Mouse (Mus musculus): Measurements from ENCODE around the gene Dnaja2. TPM values are rescaled to one million over a fixed set of nuclear protein-coding genes. Genes with fewer than 3 reads are reported as not detected.

Gene Dnaja2
- polyA plus RNA-seq, 1 experiment from 2014 or later = 169 TPM

DNA sequence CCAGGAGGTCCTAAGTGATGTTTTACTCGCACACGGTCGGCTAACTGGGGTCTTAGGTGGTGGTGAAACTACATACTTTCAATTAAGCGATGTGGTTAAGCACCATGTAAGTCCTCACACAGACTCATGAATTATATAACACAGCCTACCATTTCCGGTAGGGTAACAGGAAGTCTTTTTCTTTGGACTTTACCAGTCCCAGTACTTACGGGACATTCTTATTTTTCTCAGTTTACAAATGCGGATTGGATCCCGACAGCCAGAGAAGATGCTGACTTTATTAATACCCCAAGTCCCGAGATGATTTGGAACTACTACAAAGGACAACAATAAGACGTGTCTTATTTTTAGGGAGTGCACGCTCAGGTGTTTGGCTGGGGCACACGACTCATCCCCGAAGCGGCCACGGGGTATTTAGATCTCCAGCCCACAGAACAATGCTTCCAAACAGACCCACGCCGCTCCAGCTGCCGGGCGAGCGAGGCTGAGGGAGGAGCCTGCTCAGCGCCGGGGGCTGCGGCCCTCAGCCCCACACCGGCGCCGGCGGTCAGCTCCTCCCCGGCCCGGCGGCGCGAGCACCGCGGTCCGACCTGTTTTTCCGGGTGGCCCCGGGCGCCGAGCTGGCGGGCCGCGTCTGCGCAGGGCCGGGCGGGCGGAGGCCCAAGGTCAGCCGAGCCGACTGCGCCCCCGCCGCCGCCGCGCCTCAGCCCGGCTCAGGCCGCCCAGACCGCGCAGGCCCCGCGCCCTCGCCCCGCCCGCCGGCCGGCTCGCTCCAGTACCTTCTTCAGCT lies 558 bp downstream of the Dnaja2 start:
- Histone ChIP-seq H3K4me1 (replicated peaks) (peaks cover 3% of the 10 kb centered on the region), H3K4me2 (peak overlapping the region; percentile 74), H3K9me3 (no peaks in the 10 kb centered on the region), H3K36me3 (peaks cover 34% of the 10 kb centered on the region), H3K27ac (peak overlapping the region; percentile 88), H3K4me3 (replicated peaks) (peak overlapping the region; percentile 84), H3K9ac (replicated peaks) (peak overlapping the region; percentile 95), H3K27me3 (no peaks in the 10 kb centered on the region)
- ATAC-seq (ENCODE audit: insufficient number of reproducible peaks, insufficient read depth, low FRiP score, low TSS enrichment, low read depth) = peak; percentile 92
- WGBS = under 1% methylated on average over 65 of the region's 66 CpGs

DNA sequence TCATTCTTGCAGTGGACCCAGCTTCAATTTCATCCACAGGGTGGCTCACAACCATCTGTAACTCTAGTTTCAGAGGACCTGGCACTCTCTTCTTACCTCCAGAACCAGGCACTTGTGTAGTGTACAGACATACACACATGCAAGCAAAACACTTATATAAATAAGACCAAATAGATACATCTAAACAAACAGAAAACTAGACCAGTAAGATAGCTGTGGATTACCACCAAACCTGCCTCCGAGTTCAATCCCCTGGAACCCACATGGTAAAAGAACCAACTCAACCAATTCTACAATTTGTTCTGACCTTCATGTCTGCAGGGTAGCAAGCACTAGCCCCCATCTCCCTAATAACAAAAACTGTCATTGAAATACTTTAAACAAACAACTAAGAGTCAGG lies 3.2 kb downstream of the Dnaja2 start:
- no peak overlapping the region for H3K9ac ChIP-seq (replicated peaks)
- 90% methylated on average over 1 of the region's 1 CpGs for WGBS
- H3K4me3 ChIP-seq (replicated peaks) = no peak overlapping the region
- no peak for ATAC-seq (ENCODE audit: insufficient number of reproducible peaks, insufficient read depth, low FRiP score, low TSS enrichment, low read depth)
- no peak overlapping the region for H3K27ac ChIP-seq
- no peaks in the 10 kb centered on the region for H3K27me3 ChIP-seq
- H3K36me3 ChIP-seq = peaks cover 61% of the 10 kb centered on the region
- no peak overlapping the region for H3K4me2 ChIP-seq
- peaks cover 3% of the 10 kb centered on the region; the same call in 1 of the 2 replicates for H3K4me1 ChIP-seq (replicated peaks)
- H3K9me3 ChIP-seq = no peaks in the 10 kb centered on the region

DNA sequence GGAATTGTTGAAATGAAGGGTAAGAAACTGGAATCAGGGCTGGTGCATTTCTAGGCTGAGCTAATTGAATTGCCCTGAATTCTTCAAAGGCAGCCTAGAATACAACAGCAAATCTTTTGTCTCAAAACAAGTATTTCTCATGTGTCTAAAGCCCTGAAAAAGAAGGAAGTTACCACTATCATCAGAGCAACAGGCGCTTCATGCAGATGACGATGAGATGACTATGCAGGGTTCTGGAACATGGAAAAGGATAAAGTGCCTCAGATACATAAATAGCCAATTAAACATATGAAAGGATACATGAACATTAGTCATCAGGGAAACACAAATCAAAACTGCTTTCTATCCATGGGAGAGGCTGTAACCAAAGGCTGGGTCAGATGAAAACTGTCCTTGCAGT lies 18.8 kb downstream of the Dnaja2 start:
- no peaks in the 10 kb centered on the region for H3K4me1 ChIP-seq (replicated peaks)
- no peaks in the 10 kb centered on the region for H3K9me3 ChIP-seq
- no peak overlapping the region for H3K4me2 ChIP-seq
- H3K36me3 ChIP-seq = peaks cover 74% of the 10 kb centered on the region
- WGBS = 94% methylated on average over 2 of the region's 2 CpGs
- H3K4me3 ChIP-seq (replicated peaks) = no peak overlapping the region
- no peak for ATAC-seq (ENCODE audit: insufficient number of reproducible peaks, insufficient read depth, low FRiP score, low TSS enrichment, low read depth)
- H3K9ac ChIP-seq (replicated peaks) = no peak overlapping the region
- no peak overlapping the region for H3K27ac ChIP-seq
- no peaks in the 10 kb centered on the region for H3K27me3 ChIP-seq

DNA sequence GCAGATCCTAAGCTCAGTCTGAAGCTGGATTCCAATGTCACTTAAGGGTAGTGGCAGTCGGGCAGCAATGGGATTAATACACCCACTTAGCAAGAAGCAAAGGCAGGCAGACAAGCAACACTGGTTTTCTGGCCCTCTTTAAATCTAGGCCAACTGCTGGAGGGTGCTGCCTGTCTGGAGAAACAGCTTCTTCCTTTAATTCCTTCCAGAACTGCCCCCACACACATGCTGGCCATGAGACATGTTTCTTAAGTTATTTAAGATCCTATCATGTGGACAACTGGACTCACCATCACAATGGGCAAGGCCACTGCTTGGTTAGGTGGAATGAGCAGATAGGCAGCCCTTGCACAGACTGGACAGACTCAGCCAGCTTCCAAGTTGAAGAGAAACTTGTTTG lies 21.0 kb downstream of the Dnaja2 start:
- H3K36me3 ChIP-seq = peaks cover 62% of the 10 kb centered on the region

DNA sequence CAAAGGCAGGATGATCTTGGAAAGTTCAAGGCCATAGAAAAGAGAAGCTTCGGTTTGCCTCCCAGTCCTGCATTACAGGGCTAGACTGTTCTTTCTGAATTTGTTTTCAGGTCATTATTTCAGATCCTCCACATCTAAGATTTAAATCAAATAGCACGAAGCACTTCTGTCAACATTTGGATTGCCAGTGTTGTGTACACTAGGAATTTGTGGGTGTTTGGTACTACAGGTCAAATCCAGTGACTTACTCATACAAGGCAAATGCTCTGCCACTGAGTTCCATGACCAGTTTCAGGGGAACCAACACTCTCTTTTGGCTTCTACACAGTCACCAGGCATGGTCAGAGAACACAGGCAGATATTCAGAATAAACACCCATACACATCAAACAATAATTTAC lies 21.7 kb downstream of the Dnaja2 start:
- H3K9me3 ChIP-seq = no peaks in the 10 kb centered on the region; the same call in 1 of the 2 replicates
- H3K4me2 ChIP-seq = no peak overlapping the region
- ATAC-seq (ENCODE audit: insufficient number of reproducible peaks, insufficient read depth, low FRiP score, low TSS enrichment, low read depth) = no peak
- no peaks in the 10 kb centered on the region for H3K4me1 ChIP-seq (replicated peaks)
- no peak overlapping the region for H3K27ac ChIP-seq
- H3K9ac ChIP-seq (replicated peaks) = no peak overlapping the region
- no peaks in the 10 kb centered on the region for H3K27me3 ChIP-seq
- WGBS = 92% methylated on average over 2 of the region's 2 CpGs
- H3K4me3 ChIP-seq (replicated peaks) = no peak overlapping the region
- H3K36me3 ChIP-seq = peaks cover 57% of the 10 kb centered on the region

More for the DNA sequence above, 21.0 kb downstream of the Dnaja2 start:
- no peaks in the 10 kb centered on the region; the same call in 1 of the 2 replicates for H3K9me3 ChIP-seq
- no peak overlapping the region for H3K27ac ChIP-seq
- H3K4me3 ChIP-seq (replicated peaks) = no peak overlapping the region
- H3K4me2 ChIP-seq = no peak overlapping the region
- H3K9ac ChIP-seq (replicated peaks) = no peak overlapping the region
- ATAC-seq (ENCODE audit: insufficient number of reproducible peaks, insufficient read depth, low FRiP score, low TSS enrichment, low read depth) = no peak
- no peaks in the 10 kb centered on the region for H3K4me1 ChIP-seq (replicated peaks)
- WGBS = 82% methylated on average over 1 of the region's 1 CpGs
- no peaks in the 10 kb centered on the region for H3K27me3 ChIP-seq

DNA sequence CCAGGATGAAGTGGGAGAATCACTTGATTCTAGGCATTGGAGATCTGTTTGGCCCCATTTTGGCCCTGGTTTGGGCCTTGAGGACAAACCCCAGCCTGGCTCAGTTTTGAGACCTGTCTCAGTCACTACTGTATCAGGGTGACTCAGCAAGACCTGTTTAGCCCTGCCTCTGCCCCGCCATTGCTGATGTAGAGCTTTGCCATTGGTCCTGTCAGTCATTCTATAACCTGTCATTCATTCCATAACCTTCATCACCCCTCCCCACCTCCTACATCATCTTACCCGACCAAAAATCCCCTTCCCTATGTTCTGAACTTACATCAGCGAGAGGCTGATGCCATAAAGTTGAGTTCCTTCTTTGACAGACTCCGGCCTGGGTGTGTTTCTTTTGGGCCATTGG lies 22.3 kb downstream of the Dnaja2 start:
- Histone ChIP-seq H3K4me3 (replicated peaks) (no peak overlapping the region), H3K9ac (replicated peaks) (no peak overlapping the region), H3K27ac (no peak overlapping the region), H3K4me1 (replicated peaks) (no peaks in the 10 kb centered on the region), H3K4me2 (no peak overlapping the region), H3K9me3 (no peaks in the 10 kb centered on the region; the same call in 1 of the 2 replicates), H3K36me3 (peaks cover 51% of the 10 kb centered on the region), H3K27me3 (no peaks in the 10 kb centered on the region)
- no peak for ATAC-seq (ENCODE audit: insufficient number of reproducible peaks, insufficient read depth, low FRiP score, low TSS enrichment, low read depth)
- 87% methylated on average over 4 of the region's 4 CpGs for WGBS

DNA sequence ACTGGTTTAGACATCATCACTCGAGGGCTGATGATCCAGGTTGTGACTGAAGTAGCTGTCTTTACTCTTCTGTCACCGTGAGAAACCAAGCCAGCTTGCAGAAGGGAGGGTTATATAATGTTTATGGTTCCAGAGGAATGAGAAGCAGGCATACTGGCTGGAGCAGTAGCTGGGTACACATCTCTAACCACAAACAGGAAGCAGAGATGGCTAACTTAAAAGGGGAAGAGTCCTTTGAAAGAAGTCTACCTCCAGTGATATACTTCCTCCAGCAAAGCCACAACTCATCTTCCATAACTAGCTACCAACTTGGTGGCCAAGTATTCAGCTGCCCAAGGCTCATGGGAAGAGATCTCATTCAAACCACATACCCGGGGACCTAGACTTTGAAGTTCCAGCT lies 23.7 kb downstream of the Dnaja2 start:
- Histone ChIP-seq H3K36me3 (peaks cover 46% of the 10 kb centered on the region), H3K4me3 (replicated peaks) (no peak overlapping the region), H3K4me2 (no peak overlapping the region), H3K27me3 (no peaks in the 10 kb centered on the region), H3K9ac (replicated peaks) (no peak overlapping the region), H3K4me1 (replicated peaks) (no peaks in the 10 kb centered on the region), H3K27ac (no peak overlapping the region), H3K9me3 (no peaks in the 10 kb centered on the region; the same call in 1 of the 2 replicates)
- WGBS = 79% methylated on average over 3 of the region's 3 CpGs
- ATAC-seq (ENCODE audit: insufficient number of reproducible peaks, insufficient read depth, low FRiP score, low TSS enrichment, low read depth) = no peak

DNA sequence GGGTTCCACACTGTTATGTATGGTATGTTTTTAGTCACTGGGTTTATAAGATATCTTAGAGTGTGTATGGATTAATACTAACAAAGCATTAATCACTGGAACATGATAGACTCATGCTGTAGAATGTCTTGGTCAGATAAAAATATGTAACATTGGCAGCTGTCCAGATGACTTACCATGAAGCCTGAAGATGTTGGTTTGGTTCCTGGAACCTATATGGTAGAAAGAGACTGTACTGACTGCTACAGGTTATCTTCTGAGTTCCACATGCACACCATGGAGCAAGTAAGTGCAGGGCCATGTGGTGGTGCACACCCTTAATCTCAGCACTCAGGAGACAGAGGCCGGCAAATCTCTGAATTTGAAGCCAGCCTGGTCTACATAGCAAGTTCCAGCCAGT lies 24.4 kb downstream of the Dnaja2 start:
- ATAC-seq (ENCODE audit: insufficient number of reproducible peaks, insufficient read depth, low FRiP score, low TSS enrichment, low read depth) = no peak
- Histone ChIP-seq H3K27ac (no peak overlapping the region), H3K4me3 (replicated peaks) (no peak overlapping the region), H3K27me3 (no peaks in the 10 kb centered on the region), H3K4me1 (replicated peaks) (no peaks in the 10 kb centered on the region), H3K9ac (replicated peaks) (no peak overlapping the region), H3K4me2 (no peak overlapping the region), H3K36me3 (peaks cover 45% of the 10 kb centered on the region), H3K9me3 (no peaks in the 10 kb centered on the region; the same call in 1 of the 2 replicates)
- WGBS = 97% methylated on average over 1 of the region's 1 CpGs

DNA sequence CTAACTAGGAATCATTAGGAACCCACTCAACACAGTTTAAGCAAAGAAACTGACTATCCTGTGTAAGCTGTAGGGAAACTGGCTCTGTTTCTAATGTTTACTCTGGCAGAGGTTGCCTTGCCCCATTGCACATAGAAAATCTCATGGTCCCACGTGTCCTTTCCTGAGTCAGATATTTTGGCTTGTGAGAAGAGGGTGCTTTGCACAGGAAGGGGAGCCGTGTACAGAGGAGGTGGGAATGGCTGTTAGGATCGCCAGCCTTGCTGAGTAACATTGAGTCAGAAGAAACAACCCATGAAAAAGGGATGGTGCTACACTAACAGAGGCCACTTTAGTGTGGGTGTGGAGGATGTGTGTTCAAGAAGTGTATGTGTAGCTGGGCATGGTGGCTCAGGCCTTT lies 26.2 kb downstream of the Dnaja2 start:
- WGBS = 78% methylated on average over 3 of the region's 3 CpGs
- ATAC-seq (ENCODE audit: insufficient number of reproducible peaks, insufficient read depth, low FRiP score, low TSS enrichment, low read depth) = no peak

DNA sequence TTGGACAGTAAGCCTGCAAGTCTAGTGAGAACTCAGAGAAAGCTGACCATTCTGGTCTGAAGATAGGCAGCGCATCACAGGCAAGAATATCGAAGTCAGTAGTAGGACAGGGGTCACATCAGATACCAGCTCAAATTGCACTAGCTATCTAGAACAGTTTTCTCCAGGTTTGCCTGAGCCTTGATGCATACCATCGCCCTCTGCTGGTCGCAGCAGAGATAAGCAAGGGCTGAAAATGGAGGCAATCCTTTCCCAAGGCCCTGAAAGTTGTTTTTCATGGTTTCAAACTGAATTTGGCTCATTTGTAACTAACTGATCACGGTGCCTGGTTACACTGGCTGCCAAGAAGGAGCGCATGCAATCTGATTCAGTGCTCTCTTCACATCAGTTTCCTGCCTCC lies 29.0 kb downstream of the Dnaja2 start:
- Histone ChIP-seq H3K27me3 (no peaks in the 10 kb centered on the region), H3K9ac (replicated peaks) (no peak overlapping the region), H3K4me2 (no peak overlapping the region), H3K9me3 (no peaks in the 10 kb centered on the region; the same call in 1 of the 2 replicates), H3K4me3 (replicated peaks) (no peak overlapping the region), H3K4me1 (replicated peaks) (no peaks in the 10 kb centered on the region), H3K36me3 (peaks cover 72% of the 10 kb centered on the region), H3K27ac (no peak overlapping the region)
- no peak for ATAC-seq (ENCODE audit: insufficient number of reproducible peaks, insufficient read depth, low FRiP score, low TSS enrichment, low read depth)
- WGBS = 33% methylated on average over 6 of the region's 6 CpGs

More for the DNA sequence above, 26.2 kb downstream of the Dnaja2 start:
- peaks cover 46% of the 10 kb centered on the region for H3K36me3 ChIP-seq
- no peak overlapping the region for H3K9ac ChIP-seq (replicated peaks)
- H3K4me3 ChIP-seq (replicated peaks) = no peak overlapping the region
- H3K4me2 ChIP-seq = no peak overlapping the region
- H3K27ac ChIP-seq = no peak overlapping the region
- no peaks in the 10 kb centered on the region for H3K27me3 ChIP-seq
- no peaks in the 10 kb centered on the region; the same call in 1 of the 2 replicates for H3K9me3 ChIP-seq
- no peaks in the 10 kb centered on the region for H3K4me1 ChIP-seq (replicated peaks)

DNA sequence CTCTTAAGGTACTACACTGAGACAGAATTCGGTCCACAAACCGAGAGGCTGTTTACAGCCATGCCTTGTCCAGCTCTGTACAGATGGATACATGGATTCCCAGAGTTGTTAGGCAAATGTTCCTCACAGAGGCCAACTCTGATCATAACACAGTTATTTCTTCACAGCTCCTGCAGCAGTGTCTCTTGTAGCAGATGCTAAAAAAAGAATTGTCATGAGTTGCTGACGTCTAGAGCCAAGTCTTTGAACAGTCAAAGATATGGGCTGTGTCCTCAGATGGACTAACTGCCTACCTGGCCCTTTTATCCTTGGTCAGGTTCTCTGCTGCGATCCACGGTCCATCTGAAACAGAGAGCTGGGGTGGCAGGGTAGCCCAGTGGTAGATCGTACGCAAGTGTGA lies 31.1 kb downstream of the Dnaja2 start:
- Histone ChIP-seq H3K36me3 (peaks cover 80% of the 10 kb centered on the region), H3K4me1 (replicated peaks) (no peaks in the 10 kb centered on the region), H3K27ac (no peak overlapping the region), H3K4me3 (replicated peaks) (no peak overlapping the region), H3K9ac (replicated peaks) (no peak overlapping the region), H3K27me3 (no peaks in the 10 kb centered on the region), H3K4me2 (no peak overlapping the region), H3K9me3 (no peaks in the 10 kb centered on the region)
- WGBS = 92% methylated on average over 7 of the region's 7 CpGs
- no peak for ATAC-seq (ENCODE audit: insufficient number of reproducible peaks, insufficient read depth, low FRiP score, low TSS enrichment, low read depth)

DNA sequence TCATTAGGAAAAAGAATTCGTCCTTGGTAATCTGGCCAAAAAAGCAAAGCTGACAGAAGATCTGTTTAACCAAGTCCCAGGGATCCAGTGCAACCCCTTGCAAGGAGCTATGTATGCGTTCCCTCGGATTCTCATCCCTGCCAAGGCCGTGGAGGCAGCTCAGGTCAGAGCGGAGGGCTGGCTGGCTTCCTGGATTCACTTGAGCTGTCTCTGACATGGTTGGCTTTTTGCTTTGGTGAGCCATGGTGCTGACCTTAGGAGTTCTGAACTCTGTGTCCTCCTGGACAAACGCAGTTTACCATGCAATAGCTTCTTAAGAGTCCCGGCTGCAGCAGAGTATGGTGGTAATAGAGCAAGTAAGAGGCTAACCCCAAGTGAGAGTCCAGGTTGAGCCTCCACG lies 33.8 kb downstream of the Dnaja2 start:
- ATAC-seq (ENCODE audit: insufficient number of reproducible peaks, insufficient read depth, low FRiP score, low TSS enrichment, low read depth) = no peak
- Histone ChIP-seq H3K4me1 (replicated peaks) (no peaks in the 10 kb centered on the region), H3K9me3 (no peaks in the 10 kb centered on the region), H3K27me3 (no peaks in the 10 kb centered on the region), H3K27ac (no peak overlapping the region), H3K4me2 (no peak overlapping the region), H3K9ac (replicated peaks) (no peak overlapping the region), H3K36me3 (peaks cover 96% of the 10 kb centered on the region), H3K4me3 (replicated peaks) (no peak overlapping the region)
- WGBS = 92% methylated on average over 8 of the region's 8 CpGs
